Mouse (Mus musculus) kidney, embryonic 14.5 days (tissue): ENCODE data around the gene Lrriq3. TPM values are rescaled to one million over a fixed set of nuclear protein-coding genes. Genes with fewer than 3 reads are reported as not detected.

Experiments used
- ATAC-seq: fragments of 200-750 bp; cut with Nextera tagmentation; 2 replicates; pipeline ENCODE4 v1.8.0; 2017; ENCODE audit warnings: moderate number of reproducible peaks, mild to moderate bottlenecking, moderate TSS enrichment, moderate library complexity; ENCODE audit not compliant: low FRiP score, low TSS enrichment
- H3K27ac ChIP-seq: fragments of 300-500 bp; sonication (generic); 2 replicates; pipeline ENCODE4 v1.5.1; 2014; ENCODE audit warnings: low read depth, mild to moderate bottlenecking, low read length, moderate library complexity, mixed read lengths
- H3K27me3 ChIP-seq: fragments of 300-500 bp; sonication (generic); 2 replicates; pipeline ENCODE4 v1.6.1; 2014; ENCODE audit warnings: mild to moderate bottlenecking, low read length; ENCODE audit not compliant: control insufficient read depth, insufficient read depth
- H3K36me3 ChIP-seq: fragments of 300-500 bp; sonication (generic); 2 replicates; pipeline ENCODE4 v1.6.1; 2014; ENCODE audit warnings: low read length, mixed read lengths; ENCODE audit not compliant: control insufficient read depth, insufficient read depth
- H3K4me1 ChIP-seq: fragments of 300-500 bp; sonication (generic); 2 replicates; pipeline ENCODE4 v1.6.1; 2014; ENCODE audit warnings: low read length, mixed read lengths; ENCODE audit not compliant: control insufficient read depth, insufficient read depth
- H3K4me2 ChIP-seq: fragments of 300-500 bp; sonication (generic); replicated peaks from 2 replicates; pipeline ENCODE4 v1.6.1; 2014; ENCODE audit warnings: low read depth, mild to moderate bottlenecking, low read length
- H3K4me3 ChIP-seq: fragments of 300-500 bp; sonication (generic); 2 replicates; pipeline ENCODE4 v1.5.1; 2014; ENCODE audit warnings: mild to moderate bottlenecking, low read length
- H3K9ac ChIP-seq: fragments of 300-500 bp; sonication (generic); 2 replicates; pipeline ENCODE4 v1.6.1; 2014; ENCODE audit warnings: low read depth, mild to moderate bottlenecking, low read length, moderate library complexity
- H3K9me3 ChIP-seq: fragments of 300-500 bp; sonication (generic); 2 replicates; pipeline ENCODE4 v1.6.1; 2016; ENCODE audit warnings: low read length; ENCODE audit not compliant: control insufficient read depth
- WGBS: fragments of 180-500 bp; shearing (Covaris S2); extraction: QIAGEN DNeasy Blood & Tissue Kit; methylation state at CpG from one replicate; pipeline ENCODE4 v1.1.7; 2014; 5-methylcytosine and 5-hydroxymethylcytosine counted together
- polyA plus RNA-seq: library from polyadenylated mRNA; unstranded; fragments of >200 nt; fragmentation: Nextera tagmentation; extraction: Ambion mirVana; gene quantifications from 2 replicates; pipeline ENCODE4 v1.2.1, GENCODE M21; 2014

The Lrriq3 gene
- polyA plus RNA-seq, 1 experiment from 2014 or later: 1.4 TPM

DNA sequence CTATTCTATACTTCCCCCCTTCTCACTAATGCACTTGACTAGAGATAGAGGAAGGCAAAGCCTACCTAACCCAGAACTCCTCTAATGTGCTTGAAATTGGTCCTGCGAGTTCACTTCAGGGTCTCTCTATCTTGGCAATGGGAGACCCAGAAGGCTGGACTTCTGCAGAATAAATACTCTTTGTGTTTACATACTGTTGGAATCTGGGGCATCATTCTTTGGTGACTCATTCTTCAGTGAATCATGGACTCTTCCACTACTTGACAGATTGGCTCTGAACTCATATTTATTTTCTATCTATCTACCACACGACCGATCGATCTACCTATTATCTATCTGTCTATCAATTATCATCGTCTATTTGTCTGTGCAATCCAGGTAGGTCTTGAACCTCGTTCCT lies 1.2 kb upstream of the Lrriq3 start:
- Histone ChIP-seq H3K9ac (no peak overlapping the region), H3K27me3 (no peaks in the 10 kb centered on the region), H3K4me1 (0 out of 2 replicates have a peak, but pooled peaks cover 4% of the 10 kb centered on the region), H3K4me2 (peak overlapping the region; percentile 62), H3K27ac (no peak overlapping the region), H3K36me3 (peaks cover 9% of the 10 kb centered on the region), H3K4me3 (peak overlapping the region; percentile 71; the same call in 1 of the 2 replicates), H3K9me3 (no peaks in the 10 kb centered on the region)
- 95% methylated on average over 6 of the region's 6 CpGs for WGBS
- ATAC-seq: no peak

DNA sequence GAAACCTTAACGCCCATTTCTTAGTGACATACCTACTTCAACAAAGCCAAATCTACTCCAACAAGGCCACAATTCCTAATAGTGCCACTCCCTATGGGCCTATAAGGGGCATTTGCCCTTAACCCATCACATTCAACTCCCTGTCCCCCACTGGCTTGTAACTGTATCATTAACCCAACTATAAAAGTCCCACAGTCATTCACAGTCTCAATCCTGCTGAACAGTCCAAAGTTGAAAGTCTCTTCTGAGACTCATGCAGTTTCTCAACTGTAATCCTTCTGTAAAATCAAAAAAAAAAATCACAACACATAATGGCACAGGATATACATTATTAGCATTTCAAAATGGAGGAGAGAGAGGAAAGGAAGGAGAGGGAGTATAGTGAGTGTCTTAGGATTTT lies 6.0 kb downstream of the Lrriq3 start:
- ATAC-seq: no peak
- WGBS: 86% methylated on average over 1 of the region's 1 CpGs

DNA sequence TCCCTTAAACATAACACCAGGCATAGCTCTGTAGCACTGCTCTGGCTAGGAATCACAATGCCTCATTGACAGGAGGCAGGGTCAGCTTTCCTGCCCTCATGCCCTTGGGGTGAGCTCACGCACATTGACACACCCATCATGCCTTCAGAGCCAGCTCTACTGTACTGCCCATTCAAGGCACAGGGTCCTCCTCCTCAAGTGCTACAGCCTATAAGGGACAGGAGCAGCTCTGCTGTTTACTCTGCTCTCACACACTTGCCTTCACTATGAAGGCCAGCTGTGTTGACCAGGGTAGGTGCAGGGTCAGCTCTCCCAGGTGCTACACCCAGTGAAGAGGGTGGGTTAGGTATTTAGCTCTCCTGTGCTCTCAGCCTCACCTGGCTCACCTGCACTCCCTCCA lies 12.7 kb downstream of the Lrriq3 start:
- Histone ChIP-seq H3K36me3 (no peaks in the 10 kb centered on the region), H3K27me3 (no peaks in the 10 kb centered on the region), H3K9ac (no peak overlapping the region), H3K9me3 (no peaks in the 10 kb centered on the region), H3K4me2 (no peak overlapping the region), H3K27ac (no peak overlapping the region), H3K4me3 (no peak overlapping the region), H3K4me1 (no peaks in the 10 kb centered on the region)
- WGBS: 58% methylated on average over 1 of the region's 1 CpGs
- ATAC-seq: 0 out of 2 replicates have a peak, but pooled peaks have one; percentile 16

More for the DNA sequence above, 6.0 kb downstream of the Lrriq3 start:
- Histone ChIP-seq H3K27ac (no peak overlapping the region), H3K36me3 (no peaks in the 10 kb centered on the region), H3K4me1 (no peaks in the 10 kb centered on the region), H3K27me3 (no peaks in the 10 kb centered on the region), H3K9ac (no peak overlapping the region), H3K9me3 (no peaks in the 10 kb centered on the region), H3K4me2 (no peak overlapping the region), H3K4me3 (no peak overlapping the region)

DNA sequence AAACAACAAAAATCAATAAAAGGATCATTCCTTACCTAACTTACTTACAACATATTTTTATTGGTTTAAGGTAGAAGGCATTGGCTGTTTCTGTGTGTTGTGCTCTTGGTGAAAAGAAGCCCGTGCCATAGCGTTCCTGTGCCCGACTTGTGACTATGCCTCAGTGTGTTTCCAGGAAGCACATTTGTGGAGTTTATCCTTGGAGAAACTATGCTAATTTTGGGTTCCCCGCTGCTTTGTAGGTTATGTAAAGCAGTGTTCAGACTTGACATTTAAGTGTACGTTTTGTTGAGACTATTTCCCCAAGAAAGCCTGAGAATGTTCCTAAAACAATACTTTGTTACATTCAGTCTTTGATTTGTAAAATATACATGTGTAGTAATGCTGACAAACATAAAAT lies 44.5 kb downstream of the Lrriq3 start:
- no peak for ATAC-seq
- Histone ChIP-seq H3K4me2 (no peak overlapping the region), H3K9me3 (no peaks in the 10 kb centered on the region), H3K27me3 (no peaks in the 10 kb centered on the region), H3K4me1 (no peaks in the 10 kb centered on the region), H3K36me3 (no peaks in the 10 kb centered on the region), H3K9ac (no peak overlapping the region), H3K4me3 (no peak overlapping the region), H3K27ac (no peak overlapping the region)
- WGBS: 87% methylated on average over 5 of the region's 5 CpGs

DNA sequence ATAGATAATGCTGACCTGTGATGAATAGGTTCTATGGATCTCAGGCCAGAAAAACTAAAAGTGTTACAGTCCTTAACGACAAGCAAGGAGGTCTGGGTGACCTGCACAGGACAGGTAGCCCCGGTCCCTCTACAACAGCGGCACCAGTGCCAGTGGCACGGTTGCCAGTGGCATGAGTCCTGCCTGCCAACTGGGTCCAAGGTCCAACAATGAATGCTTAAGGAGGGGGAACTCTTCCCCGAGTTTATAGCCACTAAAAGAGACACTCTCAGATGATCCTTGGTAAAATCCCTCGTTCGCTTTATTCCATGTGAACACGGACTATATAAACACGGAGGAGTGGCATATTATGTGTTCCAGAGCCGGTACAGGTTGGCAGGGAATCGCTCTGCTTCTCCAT lies 47.8 kb downstream of the Lrriq3 start:
- H3K4me1 ChIP-seq: no peaks in the 10 kb centered on the region
- H3K36me3 ChIP-seq: no peaks in the 10 kb centered on the region
- no peak overlapping the region for H3K4me3 ChIP-seq
- H3K4me2 ChIP-seq: no peak overlapping the region
- no peak overlapping the region for H3K27ac ChIP-seq
- no peak overlapping the region for H3K9ac ChIP-seq
- H3K27me3 ChIP-seq: no peaks in the 10 kb centered on the region
- ATAC-seq: no peak
- H3K9me3 ChIP-seq: no peaks in the 10 kb centered on the region
- WGBS: 87% methylated on average over 11 of the region's 11 CpGs

DNA sequence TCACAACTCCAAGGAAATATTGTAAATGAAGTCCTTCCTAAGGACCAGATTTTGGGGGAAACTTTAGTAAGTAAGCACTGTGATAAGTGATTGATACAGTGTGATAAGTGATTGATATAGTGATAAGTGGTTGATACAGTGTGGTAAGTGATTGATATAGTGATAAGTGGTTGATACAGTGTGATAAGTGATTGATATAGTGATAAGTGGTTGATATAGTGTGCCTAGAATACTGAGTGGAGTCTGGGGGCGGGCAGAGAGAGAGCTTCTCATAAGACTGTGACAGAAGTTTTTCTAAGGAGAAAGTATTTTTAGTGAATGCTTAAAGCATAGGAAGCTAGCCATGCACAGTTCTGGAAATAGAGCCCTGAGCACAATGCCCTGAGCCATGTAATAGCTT lies 51.1 kb downstream of the Lrriq3 start:
- no peak overlapping the region for H3K4me3 ChIP-seq
- WGBS: 87% methylated on average over 1 of the region's 1 CpGs

DNA sequence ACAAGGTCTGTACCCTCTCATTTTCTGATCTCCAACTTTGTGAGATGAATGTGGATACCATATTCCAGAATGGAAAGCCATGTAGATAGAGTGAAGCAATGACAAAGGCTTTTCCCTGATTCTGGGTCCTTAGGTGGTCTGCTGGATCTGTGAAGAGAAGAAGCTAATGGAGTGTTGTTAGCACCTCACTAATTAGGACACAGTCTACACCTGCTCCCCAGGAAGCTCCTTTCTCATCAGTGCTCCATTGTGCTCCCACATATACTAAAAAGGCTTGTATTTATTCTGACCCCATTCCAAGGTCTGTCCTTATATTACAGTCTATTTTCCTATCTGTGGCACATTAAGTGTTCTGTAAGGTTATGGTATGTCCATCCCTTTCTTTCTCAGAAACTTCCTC lies 68.6 kb downstream of the Lrriq3 start:
- Histone ChIP-seq H3K9ac (no peak overlapping the region), H3K9me3 (0 out of 2 replicates have a peak, but pooled peaks cover 3% of the 10 kb centered on the region), H3K4me2 (no peak overlapping the region), H3K36me3 (no peaks in the 10 kb centered on the region), H3K27ac (no peak overlapping the region), H3K27me3 (no peaks in the 10 kb centered on the region), H3K4me1 (no peaks in the 10 kb centered on the region), H3K4me3 (no peak overlapping the region)
- ATAC-seq: no peak

More for the DNA sequence above, 51.1 kb downstream of the Lrriq3 start:
- H3K9ac ChIP-seq: no peak overlapping the region
- H3K36me3 ChIP-seq: no peaks in the 10 kb centered on the region
- no peak overlapping the region for H3K4me2 ChIP-seq
- H3K27ac ChIP-seq: no peak overlapping the region
- no peak for ATAC-seq
- H3K27me3 ChIP-seq: no peaks in the 10 kb centered on the region
- no peaks in the 10 kb centered on the region for H3K4me1 ChIP-seq
- H3K9me3 ChIP-seq: no peaks in the 10 kb centered on the region

DNA sequence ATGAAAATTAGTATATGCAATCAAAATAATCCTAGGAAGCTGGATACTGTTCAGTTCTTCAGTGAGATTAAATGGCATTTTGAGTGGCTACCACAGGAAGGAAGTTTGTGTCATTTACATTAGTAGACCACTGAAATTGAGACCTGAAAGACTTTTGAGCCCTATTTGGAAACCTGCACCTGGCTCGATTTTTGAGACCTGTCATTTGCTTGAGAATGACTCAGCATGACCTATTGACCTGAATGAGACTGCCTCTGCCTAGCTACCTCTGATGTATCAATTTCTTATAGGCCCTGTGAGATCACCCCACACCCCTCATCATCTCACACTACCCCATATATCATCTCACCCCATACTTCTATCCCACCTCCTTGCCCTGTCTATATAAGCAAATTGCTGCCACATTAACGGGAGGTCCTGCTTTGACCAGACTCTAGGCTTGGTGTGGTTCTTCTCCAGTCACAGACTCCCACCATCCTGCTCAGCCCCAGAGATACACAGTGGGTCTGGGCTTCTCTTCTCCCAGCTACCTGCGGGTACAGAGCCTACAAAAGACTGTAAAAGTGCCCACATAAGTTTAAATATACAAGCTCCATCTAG lies 87.2 kb downstream of the Lrriq3 start:
- H3K9ac ChIP-seq: no peak overlapping the region
- H3K9me3 ChIP-seq: no peaks in the 10 kb centered on the region
- no peak for ATAC-seq
- no peak overlapping the region for H3K4me2 ChIP-seq
- H3K4me1 ChIP-seq: no peaks in the 10 kb centered on the region
- H3K36me3 ChIP-seq: no peaks in the 10 kb centered on the region
- no peaks in the 10 kb centered on the region for H3K27me3 ChIP-seq
- 71% methylated on average over 3 of the region's 3 CpGs for WGBS
- no peak overlapping the region for H3K4me3 ChIP-seq
- no peak overlapping the region for H3K27ac ChIP-seq

DNA sequence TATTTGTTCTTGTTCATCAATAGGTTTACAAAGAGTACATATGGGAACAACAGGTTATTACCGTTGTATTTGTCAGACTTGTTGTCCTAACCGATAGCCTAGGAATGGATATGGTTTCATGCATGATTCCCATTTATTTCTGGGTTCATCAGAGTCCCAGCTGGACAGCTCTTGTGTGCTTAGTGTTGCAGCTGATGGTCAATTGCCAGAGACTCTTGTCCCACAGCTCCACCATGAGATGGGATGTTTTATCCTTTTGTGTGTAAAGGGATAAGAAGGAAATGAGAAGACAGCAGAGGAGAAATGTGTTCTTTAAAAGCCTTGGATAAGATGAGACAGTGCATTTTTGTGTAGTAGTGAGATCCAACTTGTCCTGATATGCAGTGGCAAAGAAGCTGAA lies 93.2 kb downstream of the Lrriq3 start:
- no peak overlapping the region for H3K9ac ChIP-seq
- no peaks in the 10 kb centered on the region for H3K27me3 ChIP-seq
- H3K4me1 ChIP-seq: no peaks in the 10 kb centered on the region
- H3K36me3 ChIP-seq: no peaks in the 10 kb centered on the region
- H3K9me3 ChIP-seq: no peaks in the 10 kb centered on the region
- WGBS: 84% methylated on average over 2 of the region's 2 CpGs
- ATAC-seq: no peak
- H3K27ac ChIP-seq: no peak overlapping the region
- H3K4me3 ChIP-seq: no peak overlapping the region
- no peak overlapping the region for H3K4me2 ChIP-seq
